Mouse (Mus musculus): ENCODE measurements at regions not wholly inside any gene's neighbourhood (a gene's known extent, or its start where the extent isn't known, plus 50 kb on each side); places are given as distances from the start of the nearest gene placed in this dataset.

GRCm38 (mm10) chr12:106852736-106853135, 635.7 kb upstream of the 3110018I06Rik start:
- Histone ChIP-seq H3K79me3 (ENCODE audit: low read depth) (no peaks in the 10 kb centered on the region), H3ac (ENCODE audit: control insufficient read depth, insufficient read length, low read depth) (no peak overlapping the region), H3K36me3 (ENCODE audit: control insufficient read depth, insufficient read depth) (no peaks in the 10 kb centered on the region), H3K79me2 (ENCODE audit: control insufficient read depth, insufficient read depth) (no peaks in the 10 kb centered on the region), H3K27me3 (ENCODE audit: control insufficient read depth, insufficient read depth, insufficient read length) (no peaks in the 10 kb centered on the region), H3K4me3 (ENCODE audit: insufficient read depth, poor library complexity, severe bottlenecking) (no peak overlapping the region)
- TF ChIP-seq MYOD1 (IDR thresholded peaks at IDR 0.05; ENCODE audit: control insufficient read depth, insufficient read length, low read depth), result no peak
- TF ChIP-seq CTCF (IDR thresholded peaks at IDR 0.05; ENCODE audit: control insufficient read depth, insufficient read depth, insufficient read length), result no peak
- no peak for TF ChIP-seq MAX (IDR thresholded peaks at IDR 0.05)
- no peak for TF ChIP-seq USF1 (IDR thresholded peaks at IDR 0.05; ENCODE audit: low read depth)
- TF ChIP-seq FOSL1 (IDR thresholded peaks at IDR 0.05; ENCODE audit: insufficient read depth, low read length, poor library complexity, severe bottlenecking), result no peak
- no peak for TF ChIP-seq CEBPB (IDR thresholded peaks at IDR 0.05; ENCODE audit: low read depth)
- TF ChIP-seq MYOG (IDR thresholded peaks at IDR 0.05; ENCODE audit: control insufficient read depth, extremely low read depth, insufficient read length), result no peak

GRCm38 (mm10) chr12:106853711-106854240, 634.7 kb upstream of the 3110018I06Rik start:
- Histone ChIP-seq H3ac (ENCODE audit: control insufficient read depth, insufficient read length, low read depth) (no peak overlapping the region), H3K36me3 (ENCODE audit: control insufficient read depth, insufficient read depth) (no peaks in the 10 kb centered on the region), H3K27me3 (ENCODE audit: control insufficient read depth, insufficient read depth, insufficient read length) (no peaks in the 10 kb centered on the region), H3K79me3 (ENCODE audit: low read depth) (no peaks in the 10 kb centered on the region), H3K79me2 (ENCODE audit: control insufficient read depth, insufficient read depth) (no peaks in the 10 kb centered on the region), H3K4me3 (ENCODE audit: insufficient read depth, poor library complexity, severe bottlenecking) (no peak overlapping the region)
- TF ChIP-seq MYOD1 (IDR thresholded peaks at IDR 0.05; ENCODE audit: control insufficient read depth, insufficient read length, low read depth), result no peak
- no peak for TF ChIP-seq CEBPB (IDR thresholded peaks at IDR 0.05; ENCODE audit: low read depth)
- TF ChIP-seq MYOG (IDR thresholded peaks at IDR 0.05; ENCODE audit: control insufficient read depth, extremely low read depth, insufficient read length), result no peak
- no peak for TF ChIP-seq MAX (IDR thresholded peaks at IDR 0.05)
- TF ChIP-seq FOSL1 (IDR thresholded peaks at IDR 0.05; ENCODE audit: insufficient read depth, low read length, poor library complexity, severe bottlenecking), result no peak
- TF ChIP-seq CTCF (IDR thresholded peaks at IDR 0.05; ENCODE audit: control insufficient read depth, insufficient read depth, insufficient read length), result no peak
- TF ChIP-seq USF1 (IDR thresholded peaks at IDR 0.05; ENCODE audit: low read depth), result no peak

GRCm38 (mm10) chr12:106855520-106855919, 632.9 kb upstream of the 3110018I06Rik start:
- no peak overlapping the region for H3ac ChIP-seq (ENCODE audit: control insufficient read depth, insufficient read length, low read depth)
- no peaks in the 10 kb centered on the region for H3K79me3 ChIP-seq (ENCODE audit: low read depth)
- no peak overlapping the region for H3K4me3 ChIP-seq (ENCODE audit: insufficient read depth, poor library complexity, severe bottlenecking)
- H3K27me3 ChIP-seq (ENCODE audit: control insufficient read depth, insufficient read depth, insufficient read length), result no peaks in the 10 kb centered on the region
- H3K79me2 ChIP-seq (ENCODE audit: control insufficient read depth, insufficient read depth), result no peaks in the 10 kb centered on the region
- no peak for TF ChIP-seq CEBPB (IDR thresholded peaks at IDR 0.05; ENCODE audit: low read depth)
- TF ChIP-seq MAX (IDR thresholded peaks at IDR 0.05), result no peak
- no peak for TF ChIP-seq MYOD1 (IDR thresholded peaks at IDR 0.05; ENCODE audit: control insufficient read depth, insufficient read length, low read depth)
- no peak for TF ChIP-seq CTCF (IDR thresholded peaks at IDR 0.05; ENCODE audit: control insufficient read depth, insufficient read depth, insufficient read length)
- H3K36me3 ChIP-seq (ENCODE audit: control insufficient read depth, insufficient read depth), result no peaks in the 10 kb centered on the region

- Histone ChIP-seq H3K79me3 (ENCODE audit: low read depth) (no peaks in the 10 kb centered on the region), H3K79me2 (ENCODE audit: control insufficient read depth, insufficient read depth) (no peaks in the 10 kb centered on the region), H3K27me3 (ENCODE audit: control insufficient read depth, insufficient read depth, insufficient read length) (no peaks in the 10 kb centered on the region), H3K4me3 (ENCODE audit: insufficient read depth, poor library complexity, severe bottlenecking) (no peak overlapping the region), H3ac (ENCODE audit: control insufficient read depth, insufficient read length, low read depth) (no peak overlapping the region), H3K36me3 (ENCODE audit: control insufficient read depth, insufficient read depth) (no peaks in the 10 kb centered on the region)
- TF ChIP-seq USF1 (IDR thresholded peaks at IDR 0.05; ENCODE audit: low read depth) (no peak), MYOG (IDR thresholded peaks at IDR 0.05; ENCODE audit: control insufficient read depth, extremely low read depth, insufficient read length) (no peak), MYOD1 (IDR thresholded peaks at IDR 0.05; ENCODE audit: control insufficient read depth, insufficient read length, low read depth) (no peak), CEBPB (IDR thresholded peaks at IDR 0.05; ENCODE audit: low read depth) (no peak), MAX (IDR thresholded peaks at IDR 0.05) (no peak), CTCF (IDR thresholded peaks at IDR 0.05; ENCODE audit: control insufficient read depth, insufficient read depth, insufficient read length) (no peak), FOSL1 (IDR thresholded peaks at IDR 0.05; ENCODE audit: insufficient read depth, low read length, poor library complexity, severe bottlenecking) (no peak)
Measured at GRCm38 (mm10) chr12:106861638-106862037, 626.8 kb upstream of the 3110018I06Rik start.

- H3K79me2 ChIP-seq (ENCODE audit: control insufficient read depth, insufficient read depth), result no peaks in the 10 kb centered on the region
- H3K79me3 ChIP-seq (ENCODE audit: low read depth), result no peaks in the 10 kb centered on the region
- H3K27me3 ChIP-seq (ENCODE audit: control insufficient read depth, insufficient read depth, insufficient read length), result no peaks in the 10 kb centered on the region
- TF ChIP-seq CEBPB (IDR thresholded peaks at IDR 0.05; ENCODE audit: low read depth) (no peak), MAX (IDR thresholded peaks at IDR 0.05) (no peak), USF1 (IDR thresholded peaks at IDR 0.05; ENCODE audit: low read depth) (no peak), MYOG (IDR thresholded peaks at IDR 0.05; ENCODE audit: control insufficient read depth, extremely low read depth, insufficient read length) (no peak), FOSL1 (IDR thresholded peaks at IDR 0.05; ENCODE audit: insufficient read depth, low read length, poor library complexity, severe bottlenecking) (no peak), CTCF (IDR thresholded peaks at IDR 0.05; ENCODE audit: control insufficient read depth, insufficient read depth, insufficient read length) (no peak), MYOD1 (IDR thresholded peaks at IDR 0.05; ENCODE audit: control insufficient read depth, insufficient read length, low read depth) (no peak)
- H3K4me3 ChIP-seq (ENCODE audit: insufficient read depth, poor library complexity, severe bottlenecking), result no peak overlapping the region
- no peaks in the 10 kb centered on the region for H3K36me3 ChIP-seq (ENCODE audit: control insufficient read depth, insufficient read depth)
- H3ac ChIP-seq (ENCODE audit: control insufficient read depth, insufficient read length, low read depth), result no peak overlapping the region
Measured at GRCm38 (mm10) chr12:106864076-106864475, 624.4 kb upstream of the 3110018I06Rik start.

GRCm38 (mm10) chr12:106868036-106868435, 620.4 kb upstream of the 3110018I06Rik start:
- Histone ChIP-seq H3K4me3 (ENCODE audit: insufficient read depth, poor library complexity, severe bottlenecking) (no peak overlapping the region), H3K36me3 (ENCODE audit: control insufficient read depth, insufficient read depth) (no peaks in the 10 kb centered on the region), H3K79me2 (ENCODE audit: control insufficient read depth, insufficient read depth) (no peaks in the 10 kb centered on the region), H3K79me3 (ENCODE audit: low read depth) (no peaks in the 10 kb centered on the region), H3K27me3 (ENCODE audit: control insufficient read depth, insufficient read depth, insufficient read length) (no peaks in the 10 kb centered on the region), H3ac (ENCODE audit: control insufficient read depth, insufficient read length, low read depth) (no peak overlapping the region)
- TF ChIP-seq CEBPB (IDR thresholded peaks at IDR 0.05; ENCODE audit: low read depth), result no peak
- no peak for TF ChIP-seq USF1 (IDR thresholded peaks at IDR 0.05; ENCODE audit: low read depth)
- no peak for TF ChIP-seq CTCF (IDR thresholded peaks at IDR 0.05; ENCODE audit: control insufficient read depth, insufficient read depth, insufficient read length)
- no peak for TF ChIP-seq MYOG (IDR thresholded peaks at IDR 0.05; ENCODE audit: control insufficient read depth, extremely low read depth, insufficient read length)
- TF ChIP-seq FOSL1 (IDR thresholded peaks at IDR 0.05; ENCODE audit: insufficient read depth, low read length, poor library complexity, severe bottlenecking), result no peak
- no peak for TF ChIP-seq MYOD1 (IDR thresholded peaks at IDR 0.05; ENCODE audit: control insufficient read depth, insufficient read length, low read depth)
- TF ChIP-seq MAX (IDR thresholded peaks at IDR 0.05), result no peak
